Mouse (Mus musculus): ENCODE results near the gene Rpl11.

- TF ChIP-seq CTCF (IDR thresholded peaks at IDR 0.05; ENCODE audit: borderline replicate concordance, control insufficient read depth, extremely low read depth, insufficient read depth, low read length, poor library complexity) (peak; percentile 96), POLR2A (IDR thresholded peaks at IDR 0.05; ENCODE audit: control insufficient read depth, extremely low read depth, insufficient read depth, low read length, poor library complexity) (no peak)
These were observed 16.7 kb upstream of the Rpl11 start for GRCm38 (mm10) chr4:136069954-136070353.
